Mouse (Mus musculus): Measurements from ENCODE around the gene Pheta1.

Gene Pheta1

GRCm38 (mm10) chr5:121848743-121849142 lies at the start of gene Pheta1:
Gene Pheta1 (plus strand): TSS chr5:121848984.
- peak; percentile 90 for DNase-seq (ENCODE audit: low read depth)

- DNase-seq (ENCODE audit: low read depth), result no peak
These were observed 41.6 kb upstream of the Pheta1 start for GRCm38 (mm10) chr5:121807186-121807585.

DNA sequence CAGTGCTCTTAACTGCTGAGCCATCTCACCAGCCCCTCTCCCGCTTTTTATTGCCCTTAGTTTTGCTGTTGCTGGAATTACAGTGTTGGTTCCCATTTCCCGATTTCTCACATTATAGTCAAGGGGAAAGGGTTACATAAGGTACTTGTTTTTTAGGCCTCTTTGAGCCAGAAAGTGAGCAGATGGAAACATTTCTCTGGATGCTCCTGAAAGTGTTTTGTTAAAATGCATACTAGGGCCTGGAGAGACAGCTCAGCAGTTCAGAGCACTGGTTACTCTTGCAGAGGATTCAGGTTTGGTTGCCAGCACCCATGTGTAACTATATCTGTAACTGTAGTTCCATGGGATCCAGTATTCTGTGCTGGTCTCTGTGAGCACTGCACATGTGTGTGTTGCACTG lies 40.6 kb upstream of the Pheta1 start:
- no peak for DNase-seq (ENCODE audit: low read depth)

- no peak for DNase-seq (ENCODE audit: low read depth)
These were observed 39.0 kb upstream of the Pheta1 start for GRCm38 (mm10) chr5:121809667-121810224.

- DNase-seq (ENCODE audit: low read depth), result no peak
These were observed 38.2 kb upstream of the Pheta1 start for GRCm38 (mm10) chr5:121810331-121811151.

DNA sequence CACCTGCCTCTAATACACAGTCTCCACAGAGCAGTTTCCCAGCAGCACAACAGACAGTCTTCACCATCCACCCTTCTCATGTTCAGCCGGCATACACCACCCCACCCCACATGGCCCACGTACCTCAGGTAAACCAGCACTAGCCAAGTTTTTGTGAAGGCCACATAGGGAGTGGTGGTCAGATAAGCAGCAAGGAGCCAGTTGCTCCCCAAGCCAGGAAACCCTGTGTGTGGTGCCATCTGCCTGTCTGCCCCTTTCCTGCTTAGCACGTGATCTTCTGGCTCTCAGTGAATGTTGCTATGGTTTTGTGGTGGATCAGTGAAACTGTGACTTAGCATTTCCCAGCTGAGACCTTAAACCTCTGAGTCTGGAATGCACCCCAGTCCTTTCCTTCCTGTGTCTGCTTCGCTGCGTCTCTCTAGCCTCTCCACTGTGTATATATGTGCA lies 37.3 kb upstream of the Pheta1 start:
- peak; percentile 46 for DNase-seq (ENCODE audit: low read depth)

GRCm38 (mm10) chr5:121812526-121813243 lies 36.1 kb upstream of the Pheta1 start:
- DNase-seq (ENCODE audit: low read depth), result peak; percentile 53

DNA sequence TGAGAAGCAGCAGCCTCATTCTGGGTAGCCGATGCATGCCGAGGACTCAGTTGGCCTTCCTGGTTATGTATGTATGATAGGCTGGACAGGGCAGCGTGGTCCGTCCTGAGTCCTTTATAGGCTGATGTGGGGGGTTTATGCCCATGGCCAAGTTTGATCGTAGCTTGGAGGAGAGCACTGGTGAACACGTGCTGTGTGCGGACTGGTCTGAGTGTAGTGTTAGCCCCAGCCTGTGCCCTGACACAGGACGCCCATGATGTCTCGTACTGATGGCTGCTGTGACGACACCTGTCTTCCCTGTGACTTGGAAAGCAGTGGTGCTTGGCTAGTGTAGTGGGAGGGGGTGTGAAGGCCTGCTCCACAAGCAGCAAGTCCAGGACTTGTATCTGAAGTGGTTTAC lies 35.0 kb upstream of the Pheta1 start:
- no peak for DNase-seq (ENCODE audit: low read depth)

- peak; percentile 59 for DNase-seq (ENCODE audit: low read depth)
These were observed 33.7 kb upstream of the Pheta1 start for GRCm38 (mm10) chr5:121815067-121815466.

DNA sequence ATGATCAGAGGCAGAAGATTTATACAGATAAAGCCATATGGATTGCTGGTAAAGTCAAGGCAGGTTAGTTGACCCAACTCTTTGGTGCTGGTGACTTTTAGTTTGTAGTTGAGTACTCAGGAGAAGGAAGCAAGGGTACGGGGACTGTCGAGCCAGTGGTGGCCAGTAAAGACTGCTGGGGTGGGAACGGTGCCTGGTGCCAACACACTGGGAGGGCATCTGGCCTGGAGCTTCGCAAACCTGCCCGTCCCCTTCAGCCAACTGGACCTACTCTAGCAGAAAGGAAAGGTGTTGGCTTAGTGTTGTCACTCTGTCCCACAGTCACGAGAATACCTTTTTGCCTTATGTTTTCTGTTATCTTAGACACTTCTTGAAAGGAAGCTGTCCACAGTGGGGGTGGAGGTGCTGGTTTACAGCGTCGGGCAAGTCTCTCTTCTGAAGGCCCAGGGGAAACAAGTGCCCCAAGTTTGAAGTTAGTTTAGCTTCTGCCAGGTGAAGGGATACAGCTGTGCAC lies 32.9 kb upstream of the Pheta1 start:
- no peak for DNase-seq (ENCODE audit: low read depth)

GRCm38 (mm10) chr5:121816611-121817010 lies 32.2 kb upstream of the Pheta1 start:
- DNase-seq (ENCODE audit: low read depth), result no peak

- DNase-seq (ENCODE audit: low read depth), result no peak
These were observed 31.2 kb upstream of the Pheta1 start for GRCm38 (mm10) chr5:121817551-121817950.

- no peak for DNase-seq (ENCODE audit: low read depth)
These were observed 30.4 kb upstream of the Pheta1 start for GRCm38 (mm10) chr5:121818401-121818800.

- DNase-seq (ENCODE audit: low read depth), result no peak
These were observed 29.9 kb upstream of the Pheta1 start for GRCm38 (mm10) chr5:121818862-121819261.

DNA sequence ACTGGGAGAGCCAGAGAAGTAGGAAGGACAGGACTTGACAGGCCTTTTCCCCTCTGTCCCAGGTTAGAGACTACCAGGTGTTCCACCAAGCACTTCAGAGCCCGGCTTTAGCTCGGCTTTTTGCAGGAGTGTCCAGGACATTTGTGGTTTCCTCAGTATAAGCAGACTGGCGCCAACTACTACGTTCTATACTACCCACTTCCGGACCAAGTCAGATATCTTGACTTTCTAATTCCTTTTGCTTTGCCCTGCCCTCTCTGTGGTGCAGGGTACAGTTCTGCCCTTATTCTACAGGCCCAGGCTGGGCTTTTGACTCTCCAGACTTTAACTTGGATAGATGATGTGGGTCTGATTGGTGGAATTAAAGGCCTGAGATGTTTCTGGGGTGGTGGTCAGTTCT lies 29.2 kb upstream of the Pheta1 start:
- no peak for DNase-seq (ENCODE audit: low read depth)

DNA sequence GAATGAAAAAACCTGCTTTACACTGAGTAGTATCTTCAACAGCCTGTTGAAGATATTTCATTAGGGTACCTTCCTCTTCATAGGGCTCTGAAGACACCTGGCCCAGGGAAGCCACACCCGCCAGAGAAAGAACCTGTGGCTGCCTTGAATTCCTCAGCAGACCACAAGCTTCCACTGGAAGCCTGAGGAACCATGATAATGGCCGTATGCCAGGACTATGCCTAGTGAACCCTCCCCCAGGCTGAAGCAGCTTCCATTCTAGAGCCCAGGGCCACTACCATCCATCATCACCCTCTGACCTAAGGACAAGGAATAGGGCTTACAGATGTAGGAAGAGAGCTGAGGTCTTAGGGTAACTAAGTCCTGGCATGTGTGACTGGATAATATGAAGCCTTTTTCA lies 28.6 kb upstream of the Pheta1 start:
- no peak for DNase-seq (ENCODE audit: low read depth)

DNA sequence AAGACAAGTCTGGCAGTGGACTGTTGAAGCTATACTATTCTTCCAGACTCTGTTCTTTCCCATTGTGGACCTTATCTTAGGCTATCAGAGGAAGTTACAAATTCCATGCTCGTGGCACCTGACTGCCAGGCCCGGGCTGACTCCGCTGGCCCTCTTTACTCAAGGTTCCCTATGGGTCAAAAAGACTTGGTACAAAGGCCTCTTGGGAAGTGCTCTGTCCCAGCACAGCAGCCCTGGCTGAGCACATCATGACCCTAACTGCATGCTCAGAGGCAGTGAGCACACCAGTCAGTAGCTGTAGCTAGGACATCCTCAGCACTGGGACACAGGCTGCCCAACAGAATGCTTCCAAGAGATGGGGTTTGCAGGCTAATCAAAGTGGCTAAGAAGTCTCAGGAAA lies 28.1 kb upstream of the Pheta1 start:
- no peak for DNase-seq (ENCODE audit: low read depth)

DNA sequence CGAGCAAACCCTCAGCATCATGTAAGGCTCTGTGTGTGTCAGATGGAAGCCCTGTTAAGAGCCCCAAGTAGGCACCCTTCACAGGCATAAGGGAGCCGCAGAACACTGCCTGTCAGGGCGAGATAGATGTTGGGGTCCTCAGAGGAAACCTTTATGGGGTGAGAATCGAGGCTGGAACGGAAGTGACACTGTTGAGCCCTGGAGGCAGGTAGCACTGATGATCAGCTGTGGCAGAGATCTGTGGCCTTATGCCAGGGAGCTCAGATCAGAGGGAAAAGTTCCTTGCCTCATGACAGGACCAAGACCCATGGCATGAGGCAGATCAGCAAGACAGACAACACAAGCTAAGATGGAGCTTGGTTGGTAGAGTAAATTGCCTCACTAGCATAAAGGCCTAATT lies 27.7 kb upstream of the Pheta1 start:
- no peak for DNase-seq (ENCODE audit: low read depth)

- no peak for DNase-seq (ENCODE audit: low read depth)
These were observed 27.2 kb upstream of the Pheta1 start for GRCm38 (mm10) chr5:121821552-121821951.

- DNase-seq (ENCODE audit: low read depth), result no peak
These were observed 25.8 kb upstream of the Pheta1 start for GRCm38 (mm10) chr5:121822786-121823505.

DNA sequence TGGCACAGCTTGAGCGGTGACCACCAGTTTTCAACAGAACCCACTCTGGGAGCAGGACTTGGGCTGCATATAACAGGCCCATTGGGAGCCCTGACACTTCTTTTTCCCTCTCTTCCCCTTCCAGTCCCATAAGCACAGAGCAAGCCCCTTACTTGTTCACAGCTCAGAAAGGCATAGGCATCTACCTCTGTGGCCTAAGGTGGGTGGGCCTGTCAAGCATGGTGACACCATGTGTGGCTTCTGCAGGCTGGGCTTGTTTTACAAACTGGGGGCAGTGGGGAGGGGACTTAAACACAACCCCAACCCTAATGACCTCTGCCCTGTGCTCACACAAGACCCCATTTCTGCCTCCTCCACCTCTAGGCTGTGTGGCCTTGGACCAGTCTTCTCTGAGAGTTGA lies 25.1 kb upstream of the Pheta1 start:
- no peak for DNase-seq (ENCODE audit: low read depth)

DNA sequence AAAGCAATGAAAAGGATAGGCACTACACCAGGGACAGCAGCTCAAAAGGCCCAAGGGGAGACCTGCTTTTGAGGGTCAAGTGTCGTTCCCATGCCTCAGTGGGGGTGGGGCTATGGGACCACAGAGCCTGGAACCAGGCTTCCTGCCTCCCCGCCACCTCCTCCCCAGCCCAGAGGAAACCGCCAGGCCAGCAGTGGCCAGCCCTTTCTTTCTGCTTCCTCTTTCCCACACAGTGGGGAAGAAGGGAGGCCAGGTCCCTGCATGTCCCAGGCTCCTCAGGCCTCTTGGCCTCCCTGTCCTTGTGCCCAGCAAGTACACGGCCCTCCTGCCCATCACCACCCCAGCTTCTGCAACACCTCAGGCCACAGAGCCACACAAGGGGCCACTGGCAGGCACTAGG lies 24.7 kb upstream of the Pheta1 start:
- DNase-seq (ENCODE audit: low read depth), result no peak

All from naive thymus-derived CD4-positive, alpha-beta T cell, adult 2 months (primary cell).